Mouse (Mus musculus) intestine, embryonic 16.5 days (tissue): ENCODE data around the gene Hoxd9. TPM values are rescaled to one million over a fixed set of nuclear protein-coding genes. Genes with fewer than 3 reads are reported as not detected.

Source experiments
- ATAC-seq: fragments of 200-750 bp; cut with Nextera tagmentation; 2 replicates; pipeline ENCODE4 v1.8.0; 2017; ENCODE audit warnings: moderate TSS enrichment, moderate library complexity
- H3K27ac ChIP-seq: fragments of 300-500 bp; sonication (generic); 2 replicates; pipeline ENCODE4 v1.5.1; 2014; ENCODE audit warnings: mild to moderate bottlenecking, low read length
- H3K27me3 ChIP-seq: fragments of 300-500 bp; sonication (generic); replicated peaks from 2 replicates; pipeline ENCODE4 v1.6.1; 2014; ENCODE audit warnings: low read length, control low read depth, mixed read lengths; ENCODE audit not compliant: control insufficient read depth, insufficient read depth
- H3K36me3 ChIP-seq: fragments of 300-500 bp; sonication (generic); 2 replicates; pipeline ENCODE4 v1.6.1; 2014; ENCODE audit warnings: low read length, control low read depth; ENCODE audit not compliant: control insufficient read depth, insufficient read depth
- H3K4me1 ChIP-seq: fragments of 300-500 bp; sonication (generic); 2 replicates; pipeline ENCODE4 v1.6.1; 2014; ENCODE audit warnings: low read length, control low read depth, mixed read lengths; ENCODE audit not compliant: control insufficient read depth, insufficient read depth
- H3K4me2 ChIP-seq: fragments of 300-500 bp; sonication (generic); 2 replicates; pipeline ENCODE4 v1.6.1; 2014; ENCODE audit warnings: low read depth, low read length, control low read depth
- H3K4me3 ChIP-seq: fragments of 300-500 bp; sonication (generic); 2 replicates; pipeline ENCODE4 v1.5.1; 2014; ENCODE audit warnings: mild to moderate bottlenecking, low read length
- H3K9ac ChIP-seq: fragments of 300-500 bp; sonication (generic); 2 replicates; pipeline ENCODE4 v1.6.1; 2014; ENCODE audit warnings: low read depth, low read length
- H3K9me3 ChIP-seq: fragments of 300-500 bp; sonication (generic); 2 replicates; pipeline ENCODE4 v1.6.1; 2016; ENCODE audit warnings: low read length, control low read depth; ENCODE audit not compliant: control insufficient read depth
- WGBS: fragments of 180-500 bp; shearing (Covaris S2); extraction: QIAGEN DNeasy Blood & Tissue Kit; methylation state at CpG from one replicate; pipeline ENCODE4 v1.1.7; 2014; 5-methylcytosine and 5-hydroxymethylcytosine counted together
- polyA plus RNA-seq: library from polyadenylated mRNA; unstranded; fragments of >200 nt; fragmentation: Nextera tagmentation; extraction: Ambion mirVana; gene quantifications from 2 replicates; pipeline ENCODE4 v1.2.1, GENCODE M21; 2015

Hoxd9 gene
- polyA plus RNA-seq, 1 experiment from 2014 or later, result 2.5 TPM

GRCm38 (mm10) chr2:74667842-74668357, 29.6 kb upstream of the Hoxd9 start, which contains the start of gene Hoxd13:
Hoxd13 (plus strand) TSS chr2:74668310.
- Histone ChIP-seq H3K9ac (no peak within 1 kb of the TSS), H3K27ac (no peak within 1 kb of the TSS)
- 0% methylated on average over 20 of the region's 51 CpGs for WGBS

GRCm38 (mm10) chr2:74668370-74669229, 28.9 kb upstream of the Hoxd9 start:
- Histone ChIP-seq H3K4me1 (peaks cover 13% of the 10 kb centered on the region), H3K9me3 (no peaks in the 10 kb centered on the region), H3K27me3 (peaks cover 82% of the 10 kb centered on the region), H3K9ac (no peak overlapping the region), H3K4me2 (peak overlapping the region; percentile 75), H3K4me3 (peak overlapping the region; percentile 48), H3K36me3 (no peaks in the 10 kb centered on the region), H3K27ac (no peak overlapping the region)
- under 1% methylated on average over 73 of the region's 74 CpGs for WGBS
- peak; percentile 51 for ATAC-seq

More at GRCm38 (mm10) chr2:74667842-74668357, 29.6 kb upstream of the Hoxd9 start, which contains the start of gene Hoxd13:
- peaks cover 12% of the 10 kb centered on the region for H3K4me1 ChIP-seq
- H3K27me3 ChIP-seq, result peaks cover 80% of the 10 kb centered on the region
- peak within 1 kb of the TSS; percentile 75 for H3K4me2 ChIP-seq
- H3K9me3 ChIP-seq, result no peaks in the 10 kb centered on the region
- peak; percentile 78 for ATAC-seq
- no peaks in the 10 kb centered on the region for H3K36me3 ChIP-seq
- H3K4me3 ChIP-seq, result peak within 1 kb of the TSS; percentile 48

GRCm38 (mm10) chr2:74669230-74669578, 28.3 kb upstream of the Hoxd9 start:
- Histone ChIP-seq H3K4me1 (peaks cover 13% of the 10 kb centered on the region), H3K4me3 (no peak overlapping the region), H3K36me3 (no peaks in the 10 kb centered on the region), H3K27ac (no peak overlapping the region), H3K27me3 (peaks cover 82% of the 10 kb centered on the region), H3K4me2 (no peak overlapping the region), H3K9ac (no peak overlapping the region), H3K9me3 (no peaks in the 10 kb centered on the region)
- 3% methylated on average over 3 of the region's 3 CpGs for WGBS
- ATAC-seq, result no peak

- 2% methylated on average over 14 of the region's 14 CpGs for WGBS
- Histone ChIP-seq H3K9me3 (no peaks in the 10 kb centered on the region), H3K9ac (no peak overlapping the region), H3K27ac (no peak overlapping the region), H3K4me1 (peaks cover 13% of the 10 kb centered on the region), H3K4me3 (no peak overlapping the region), H3K36me3 (no peaks in the 10 kb centered on the region), H3K27me3 (peaks cover 82% of the 10 kb centered on the region), H3K4me2 (no peak overlapping the region)
- ATAC-seq, result no peak
These were observed 27.8 kb upstream of the Hoxd9 start for GRCm38 (mm10) chr2:74669650-74670235.

GRCm38 (mm10) chr2:74670632-74671188, 26.8 kb upstream of the Hoxd9 start:
- H3K4me2 ChIP-seq, result no peak overlapping the region
- no peaks in the 10 kb centered on the region for H3K36me3 ChIP-seq
- no peak overlapping the region for H3K27ac ChIP-seq
- ATAC-seq, result no peak
- no peak overlapping the region for H3K9ac ChIP-seq
- H3K4me1 ChIP-seq, result peaks cover 13% of the 10 kb centered on the region
- H3K27me3 ChIP-seq, result peaks cover 85% of the 10 kb centered on the region
- WGBS, result 12% methylated on average over 3 of the region's 3 CpGs
- H3K9me3 ChIP-seq, result no peaks in the 10 kb centered on the region
- H3K4me3 ChIP-seq, result no peak overlapping the region

GRCm38 (mm10) chr2:74671847-74672246, 25.7 kb upstream of the Hoxd9 start:
- Histone ChIP-seq H3K27ac (no peak overlapping the region), H3K4me2 (no peak overlapping the region), H3K27me3 (peaks cover 87% of the 10 kb centered on the region), H3K9me3 (no peaks in the 10 kb centered on the region), H3K9ac (no peak overlapping the region), H3K4me3 (no peak overlapping the region), H3K4me1 (peaks cover 13% of the 10 kb centered on the region), H3K36me3 (no peaks in the 10 kb centered on the region)
- WGBS, result 9% methylated on average over 5 of the region's 5 CpGs
- no peak for ATAC-seq

GRCm38 (mm10) chr2:74672481-74673362, 24.8 kb upstream of the Hoxd9 start:
- Histone ChIP-seq H3K9ac (no peak overlapping the region), H3K27ac (no peak overlapping the region), H3K4me3 (peak overlapping the region; percentile 41), H3K9me3 (no peaks in the 10 kb centered on the region), H3K27me3 (peaks cover 85% of the 10 kb centered on the region), H3K36me3 (no peaks in the 10 kb centered on the region), H3K4me2 (peak overlapping the region; percentile 55), H3K4me1 (peaks cover 12% of the 10 kb centered on the region)
- ATAC-seq, result no peak
- WGBS, result 5% methylated on average over 40 of the region's 40 CpGs

GRCm38 (mm10) chr2:74673835-74674425, 23.6 kb upstream of the Hoxd9 start:
- H3K4me3 ChIP-seq, result no peak overlapping the region
- H3K9ac ChIP-seq, result no peak overlapping the region
- H3K36me3 ChIP-seq, result no peaks in the 10 kb centered on the region
- 0 out of 2 replicates have a peak, but pooled peaks cover 2% of the 10 kb centered on the region for H3K4me1 ChIP-seq
- H3K9me3 ChIP-seq, result no peaks in the 10 kb centered on the region
- peaks cover 83% of the 10 kb centered on the region for H3K27me3 ChIP-seq
- ATAC-seq, result no peak; the same call in 1 of the 2 replicates
- H3K27ac ChIP-seq, result no peak overlapping the region
- WGBS, result 2% methylated on average over 24 of the region's 24 CpGs
- no peak overlapping the region for H3K4me2 ChIP-seq
